Mouse (Mus musculus) embryonic facial prominence, embryonic 12.5 days (tissue): ENCODE measurements around the gene Kansl3. TPM values are rescaled to one million over a fixed set of nuclear protein-coding genes. Genes with fewer than 3 reads are reported as not detected.

ENCODE experiments used
- ATAC-seq: fragments of 200-750 bp; cut with Nextera tagmentation; 2 replicates; pipeline ENCODE4 v1.8.0; 2017; ENCODE audit not compliant: insufficient number of reproducible peaks, insufficient read depth, low FRiP score, low TSS enrichment
- H3K27ac ChIP-seq: fragments of 300-500 bp; sonication (generic); 2 replicates; pipeline ENCODE4 v1.5.1; 2016; ENCODE audit warnings: mild to moderate bottlenecking
- H3K27me3 ChIP-seq: fragments of 300-500 bp; sonication (generic); 2 replicates; pipeline ENCODE4 v1.6.1; 2016; ENCODE audit warnings: mild to moderate bottlenecking, moderate library complexity
- H3K36me3 ChIP-seq: fragments of 300-500 bp; sonication (generic); 2 replicates; pipeline ENCODE4 v1.6.1; 2016; ENCODE audit warnings: mild to moderate bottlenecking
- H3K4me1 ChIP-seq: fragments of 300-500 bp; sonication (generic); 2 replicates; pipeline ENCODE4 v1.6.1; 2016
- H3K4me2 ChIP-seq: fragments of 300-500 bp; sonication (generic); replicated peaks from 2 replicates; pipeline ENCODE4 v1.6.1; 2016; ENCODE audit warnings: mild to moderate bottlenecking, moderate library complexity
- H3K4me3 ChIP-seq: fragments of 300-500 bp; sonication (generic); 2 replicates; pipeline ENCODE4 v1.5.1; 2016; ENCODE audit warnings: mild to moderate bottlenecking
- H3K9ac ChIP-seq: fragments of 300-500 bp; sonication (generic); 2 replicates; pipeline ENCODE4 v1.6.1; 2016; ENCODE audit warnings: mild to moderate bottlenecking, moderate library complexity
- H3K9me3 ChIP-seq: fragments of 300-500 bp; sonication (generic); 2 replicates; pipeline ENCODE4 v1.6.1; 2016; ENCODE audit warnings: mild to moderate bottlenecking, moderate library complexity
- WGBS: fragments of 180-500 bp; shearing (Covaris S2); methylation state at CpG from one replicate; pipeline ENCODE4 v1.1.7; 2016; 5-methylcytosine and 5-hydroxymethylcytosine counted together
- polyA plus RNA-seq: library from polyadenylated mRNA; unstranded; fragments of >200 nt; fragmentation: Nextera tagmentation; extraction: Ambion mirVana; gene quantifications from 2 replicates; pipeline ENCODE4 v1.2.1, GENCODE M21; 2016

Gene Kansl3
- polyA plus RNA-seq, 1 experiment from 2014 or later = 54.1 TPM

DNA sequence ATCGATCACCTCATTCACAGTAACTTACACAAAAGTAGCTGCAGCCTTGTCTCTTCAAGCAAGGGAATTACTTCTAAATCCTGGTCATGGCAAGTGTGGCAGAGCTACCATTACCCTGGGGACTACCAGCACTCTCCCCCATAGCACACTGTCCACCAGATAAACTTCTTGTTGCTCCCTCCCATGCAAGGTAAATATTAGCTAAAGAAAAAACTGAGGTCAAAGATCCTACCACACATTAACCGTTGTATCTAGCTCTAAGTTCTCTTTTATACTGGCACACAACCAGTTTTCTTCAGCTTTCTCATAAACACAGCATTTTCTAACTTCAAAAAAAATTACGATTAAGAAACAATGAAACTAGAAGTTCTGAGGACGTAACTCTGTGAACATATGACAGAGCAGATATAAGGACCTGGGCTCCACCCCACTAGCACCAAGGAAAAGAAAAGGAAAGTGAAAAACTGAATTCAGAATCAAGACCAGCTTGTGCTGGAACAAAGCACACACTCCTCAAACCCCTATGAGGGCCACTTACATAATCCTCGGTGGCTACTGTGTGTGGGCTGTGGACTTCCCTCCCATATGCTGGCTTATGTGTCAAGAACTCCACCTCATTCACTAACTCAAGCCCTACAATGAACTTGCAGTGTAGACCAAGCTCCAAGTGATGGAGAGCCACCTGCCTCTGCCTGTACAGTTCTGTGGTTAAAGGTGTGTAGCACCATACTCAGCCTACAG, 11.9 kb downstream of the Kansl3 start:
- Histone ChIP-seq H3K36me3 (peaks cover 62% of the 10 kb centered on the region), H3K27ac (no peak overlapping the region), H3K9me3 (no peaks in the 10 kb centered on the region), H3K4me1 (no peaks in the 10 kb centered on the region), H3K9ac (no peak overlapping the region), H3K27me3 (no peaks in the 10 kb centered on the region), H3K4me3 (no peak overlapping the region), H3K4me2 (no peak overlapping the region)
- ATAC-seq = no peak
- 94% methylated on average over 5 of the region's 5 CpGs for WGBS

DNA sequence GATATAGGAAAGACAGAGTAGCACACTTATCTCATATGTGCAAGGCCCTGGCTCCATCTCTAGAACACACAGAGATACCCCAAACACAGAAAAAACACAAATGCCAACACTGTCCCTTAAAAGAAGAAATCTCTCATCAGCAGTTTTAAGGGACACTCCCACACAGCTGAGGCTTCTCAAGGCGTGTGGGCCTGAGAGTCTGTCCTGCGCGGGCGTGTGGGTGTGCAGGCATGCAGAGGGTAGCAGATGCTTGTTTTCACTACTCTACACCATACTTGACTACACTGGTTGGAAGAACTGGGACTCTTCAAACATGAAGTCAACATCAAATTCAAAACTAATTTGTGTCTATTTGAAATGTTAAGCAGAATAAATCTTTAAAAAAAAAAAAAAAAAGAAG, 16.6 kb downstream of the Kansl3 start:
- H3K27ac ChIP-seq = no peak overlapping the region
- no peak overlapping the region for H3K4me2 ChIP-seq
- H3K27me3 ChIP-seq = no peaks in the 10 kb centered on the region
- no peaks in the 10 kb centered on the region for H3K4me1 ChIP-seq
- peaks cover 93% of the 10 kb centered on the region for H3K36me3 ChIP-seq
- no peak overlapping the region for H3K4me3 ChIP-seq
- H3K9me3 ChIP-seq = no peaks in the 10 kb centered on the region
- 94% methylated on average over 4 of the region's 4 CpGs for WGBS
- no peak overlapping the region for H3K9ac ChIP-seq
- no peak for ATAC-seq

- no peak overlapping the region for H3K4me2 ChIP-seq
- WGBS = 94% methylated on average over 6 of the region's 6 CpGs
- H3K4me1 ChIP-seq = no peaks in the 10 kb centered on the region
- H3K9ac ChIP-seq = no peak overlapping the region
- H3K9me3 ChIP-seq = no peaks in the 10 kb centered on the region
- no peak overlapping the region for H3K27ac ChIP-seq
- H3K27me3 ChIP-seq = no peaks in the 10 kb centered on the region
- ATAC-seq = no peak
- H3K36me3 ChIP-seq = peaks cover 99% of the 10 kb centered on the region
- no peak overlapping the region for H3K4me3 ChIP-seq
Observed at GRCm38 (mm10) chr1:36342547-36342946, 26.4 kb downstream of the Kansl3 start.

GRCm38 (mm10) chr1:36332955-36333887, 35.8 kb downstream of the Kansl3 start:
- Histone ChIP-seq H3K9ac (no peak overlapping the region), H3K4me1 (0 out of 2 replicates have a peak, but pooled peaks cover 3% of the 10 kb centered on the region), H3K4me3 (no peak overlapping the region), H3K27ac (no peak overlapping the region), H3K4me2 (no peak overlapping the region), H3K36me3 (peaks cover 49% of the 10 kb centered on the region), H3K9me3 (no peaks in the 10 kb centered on the region), H3K27me3 (no peaks in the 10 kb centered on the region)
- ATAC-seq = no peak
- WGBS = 72% methylated on average over 14 of the region's 14 CpGs

GRCm38 (mm10) chr1:36331743-36332142, 37.2 kb downstream of the Kansl3 start:
- H3K27ac ChIP-seq = no peak overlapping the region
- no peaks in the 10 kb centered on the region for H3K27me3 ChIP-seq
- no peaks in the 10 kb centered on the region for H3K9me3 ChIP-seq
- H3K36me3 ChIP-seq = peaks cover 38% of the 10 kb centered on the region
- H3K9ac ChIP-seq = no peak overlapping the region
- H3K4me3 ChIP-seq = no peak overlapping the region
- WGBS = 65% methylated on average over 6 of the region's 6 CpGs
- ATAC-seq = no peak
- H3K4me2 ChIP-seq = no peak overlapping the region
- H3K4me1 ChIP-seq = 0 out of 2 replicates have a peak, but pooled peaks cover 3% of the 10 kb centered on the region

DNA sequence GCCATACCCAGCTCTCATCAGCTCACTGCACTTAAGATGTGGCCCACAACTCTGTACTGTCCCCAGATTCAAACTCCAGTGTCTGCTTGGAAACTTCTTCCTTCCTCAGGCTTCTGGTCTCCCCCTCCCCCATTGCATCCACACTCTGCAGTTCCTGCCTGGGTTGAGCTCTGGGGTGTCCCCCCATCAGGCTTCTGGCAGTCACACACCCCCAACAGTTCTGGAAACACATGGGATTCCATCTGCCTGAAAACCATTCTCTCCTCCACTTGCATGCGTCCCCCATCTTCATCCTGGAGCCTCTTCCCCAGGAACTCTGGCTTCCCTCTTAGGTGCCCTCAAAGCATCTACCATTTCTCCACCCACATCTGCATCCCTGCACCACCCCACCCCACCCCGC, 42.2 kb downstream of the Kansl3 start:
- Histone ChIP-seq H3K36me3 (peaks cover 20% of the 10 kb centered on the region; the same call in 1 of the 2 replicates), H3K4me1 (peaks cover 15% of the 10 kb centered on the region), H3K9ac (no peak overlapping the region), H3K9me3 (no peaks in the 10 kb centered on the region), H3K27me3 (no peaks in the 10 kb centered on the region), H3K4me3 (no peak overlapping the region), H3K4me2 (no peak overlapping the region), H3K27ac (no peak overlapping the region)
- ATAC-seq = no peak
- 94% methylated on average over 2 of the region's 2 CpGs for WGBS

DNA sequence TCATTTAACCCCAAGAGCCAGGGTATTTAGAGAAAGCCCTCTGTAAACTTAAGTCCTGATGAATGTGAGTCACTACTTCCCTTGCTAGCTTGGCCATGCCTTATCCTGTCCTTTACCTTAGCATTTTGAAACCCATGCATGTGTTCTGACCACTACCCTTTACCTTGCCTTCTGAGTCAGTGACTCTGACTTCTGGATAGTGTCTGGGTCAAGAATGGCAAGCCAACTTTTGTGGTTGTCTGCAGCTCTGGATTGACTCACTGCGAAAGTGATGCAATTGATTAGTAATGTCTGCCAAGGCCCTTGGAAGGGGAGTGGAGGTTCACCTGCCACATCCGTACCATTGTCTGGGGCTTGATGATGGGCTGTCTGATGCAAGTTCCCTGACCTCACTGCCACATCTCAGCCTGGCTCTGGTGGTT, 43.1 kb downstream of the Kansl3 start:
- Histone ChIP-seq H3K9ac (no peak overlapping the region), H3K27ac (no peak overlapping the region), H3K4me3 (no peak overlapping the region), H3K9me3 (no peaks in the 10 kb centered on the region), H3K4me1 (peaks cover 15% of the 10 kb centered on the region), H3K4me2 (no peak overlapping the region), H3K27me3 (no peaks in the 10 kb centered on the region), H3K36me3 (peaks cover 18% of the 10 kb centered on the region; the same call in 1 of the 2 replicates)
- WGBS = 87% methylated on average over 2 of the region's 2 CpGs
- ATAC-seq = no peak

DNA sequence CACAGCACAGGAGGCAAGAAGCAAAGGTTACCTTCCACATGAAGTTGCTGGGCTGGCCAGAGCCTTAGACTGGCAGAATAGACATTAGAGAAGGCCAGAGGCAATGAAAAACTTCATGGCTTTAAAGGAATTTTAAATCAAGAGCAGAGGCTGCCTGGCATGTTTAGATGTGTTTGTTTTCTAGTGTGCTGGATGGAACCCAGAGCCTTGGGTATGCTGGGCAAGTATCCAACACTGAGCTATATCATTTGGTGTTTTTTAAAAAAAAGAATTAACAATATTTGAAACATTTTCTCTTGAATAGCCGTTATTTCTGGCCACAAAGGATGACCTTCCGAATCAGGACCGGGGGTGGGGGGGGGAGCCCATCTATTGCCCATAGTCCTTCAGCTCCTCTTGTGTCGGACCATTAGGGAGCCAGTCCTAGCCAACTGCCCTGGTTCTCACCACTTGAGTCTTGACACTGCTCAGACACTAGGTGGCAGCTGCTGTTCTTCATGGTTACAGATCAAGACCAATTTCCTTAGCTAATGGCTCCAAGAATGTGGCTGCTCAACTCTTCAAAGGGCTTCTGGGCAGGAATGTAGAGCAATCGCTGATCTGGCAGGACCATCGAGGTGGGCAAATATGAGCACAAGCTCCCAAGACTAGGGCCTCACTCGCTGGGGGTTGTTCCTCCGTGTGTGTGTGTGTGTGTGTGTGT, 45.1 kb downstream of the Kansl3 start:
- Histone ChIP-seq H3K9me3 (no peaks in the 10 kb centered on the region), H3K9ac (no peak overlapping the region), H3K4me2 (no peak overlapping the region), H3K27ac (no peak overlapping the region), H3K36me3 (peaks cover 15% of the 10 kb centered on the region), H3K27me3 (no peaks in the 10 kb centered on the region), H3K4me3 (no peak overlapping the region), H3K4me1 (peaks cover 15% of the 10 kb centered on the region)
- no peak for ATAC-seq
- WGBS = 47% methylated on average over 8 of the region's 8 CpGs

DNA sequence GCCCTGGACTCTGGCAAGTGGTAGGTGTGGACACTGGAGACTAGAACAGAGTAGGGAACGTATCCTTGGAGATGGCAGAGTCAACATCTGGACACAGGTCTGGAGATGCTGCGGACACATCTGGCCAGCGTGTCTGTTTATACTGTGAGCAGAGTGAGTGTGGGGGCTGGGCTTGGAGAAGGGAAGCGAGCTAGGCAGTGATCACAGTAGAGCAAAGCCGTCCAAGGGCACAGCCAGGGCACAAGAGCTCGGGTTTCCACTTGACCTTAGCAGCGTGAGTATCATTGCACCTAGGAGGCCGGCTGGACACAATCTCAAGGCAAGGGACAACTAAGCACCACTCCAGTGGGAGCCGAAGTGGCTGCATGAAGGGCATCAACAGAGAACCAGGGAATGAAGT, 45.9 kb downstream of the Kansl3 start:
- Histone ChIP-seq H3K4me2 (no peak overlapping the region), H3K9me3 (no peaks in the 10 kb centered on the region), H3K36me3 (peaks cover 15% of the 10 kb centered on the region), H3K4me3 (no peak overlapping the region), H3K4me1 (peaks cover 15% of the 10 kb centered on the region), H3K9ac (no peak overlapping the region), H3K27me3 (no peaks in the 10 kb centered on the region), H3K27ac (no peak overlapping the region)
- WGBS = 33% methylated on average over 9 of the region's 9 CpGs
- ATAC-seq = no peak

- Histone ChIP-seq H3K9ac (no peak overlapping the region), H3K4me1 (peaks cover 15% of the 10 kb centered on the region), H3K36me3 (peaks cover 14% of the 10 kb centered on the region), H3K27ac (no peak overlapping the region), H3K9me3 (no peaks in the 10 kb centered on the region), H3K27me3 (no peaks in the 10 kb centered on the region), H3K4me2 (no peak overlapping the region), H3K4me3 (no peak overlapping the region)
- WGBS = 71% methylated on average over 11 of the region's 11 CpGs
- no peak for ATAC-seq
Observed at GRCm38 (mm10) chr1:36321829-36322573, 47.0 kb downstream of the Kansl3 start.

DNA sequence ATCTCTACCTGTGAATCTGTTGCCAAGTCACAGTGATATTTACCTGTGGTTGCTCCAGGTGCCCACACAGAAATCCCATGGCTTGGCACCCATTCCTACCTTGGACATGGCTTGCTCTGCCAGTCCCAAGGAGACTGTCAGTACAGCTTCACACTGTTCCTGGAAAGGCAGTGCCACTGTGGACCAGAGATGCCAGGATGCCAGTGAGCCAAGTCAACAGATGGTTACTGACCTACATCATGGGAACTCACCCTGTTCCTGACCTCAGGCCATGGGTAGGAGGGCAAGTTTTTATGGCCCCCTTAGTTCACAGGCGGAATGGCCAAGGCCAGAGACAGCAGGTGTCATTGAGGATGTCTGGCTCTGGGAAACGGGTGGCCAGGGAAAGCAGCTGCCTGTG, 47.8 kb downstream of the Kansl3 start:
- no peak overlapping the region for H3K4me3 ChIP-seq
- WGBS = 75% methylated on average over 2 of the region's 2 CpGs
- peaks cover 14% of the 10 kb centered on the region for H3K36me3 ChIP-seq
- no peak overlapping the region for H3K9ac ChIP-seq
- no peaks in the 10 kb centered on the region for H3K9me3 ChIP-seq
- no peak for ATAC-seq
- no peak overlapping the region for H3K4me2 ChIP-seq
- H3K27me3 ChIP-seq = no peaks in the 10 kb centered on the region
- no peak overlapping the region for H3K27ac ChIP-seq
- peaks cover 15% of the 10 kb centered on the region for H3K4me1 ChIP-seq
